Mouse (Mus musculus) stomach, postnatal 0 days (tissue): ENCODE results near the gene Cd79b. TPM values are rescaled to one million over a fixed set of nuclear protein-coding genes. Genes with fewer than 3 reads are reported as not detected.
A peak's percentile ranks its signal among the peaks of the same experiment; 100 is the strongest.

Experiments used
- ATAC-seq: fragments of 200-750 bp; cut with Nextera tagmentation; 2 replicates; pipeline ENCODE4 v1.8.0; 2017; ENCODE audit not compliant: low FRiP score, low TSS enrichment
- DNase-seq: peaks from one replicate; pipeline ENCODE4 v3.0.0-alpha.2; 2016; ENCODE audit warnings: low spot score
- H3K27ac ChIP-seq: fragments of 300-500 bp; sonication (generic); replicated peaks from 2 replicates; pipeline ENCODE4 v1.5.1; 2014; ENCODE audit warnings: mild to moderate bottlenecking, control low read depth
- H3K27me3 ChIP-seq: fragments of 300-500 bp; sonication (generic); 2 replicates; pipeline ENCODE4 v1.6.1; 2014; ENCODE audit warnings: low read length; ENCODE audit not compliant: control insufficient read depth, insufficient read depth
- H3K36me3 ChIP-seq: fragments of 300-500 bp; sonication (generic); 2 replicates; pipeline ENCODE4 v1.6.1; 2014; ENCODE audit warnings: low read length, mixed read lengths; ENCODE audit not compliant: control insufficient read depth, insufficient read depth
- H3K4me1 ChIP-seq: fragments of 300-500 bp; sonication (generic); replicated peaks from 2 replicates; pipeline ENCODE4 v1.6.1; 2014; ENCODE audit warnings: antibody characterized with exemption; ENCODE audit not compliant: control insufficient read depth, insufficient read depth
- H3K4me2 ChIP-seq: fragments of 300-500 bp; sonication (generic); replicated peaks from 2 replicates; pipeline ENCODE4 v1.6.1; 2014; ENCODE audit warnings: low read depth, mild to moderate bottlenecking, control low read depth, moderate library complexity
- H3K4me3 ChIP-seq: fragments of 300-500 bp; sonication (generic); 2 replicates; pipeline ENCODE4 v1.5.1; 2014; ENCODE audit warnings: low read depth, low read length, control low read depth
- H3K9ac ChIP-seq: fragments of 300-500 bp; sonication (generic); 2 replicates; pipeline ENCODE4 v1.6.1; 2014; ENCODE audit warnings: mild to moderate bottlenecking, low read length, control low read depth, mixed read lengths
- H3K9me3 ChIP-seq: fragments of 300-500 bp; sonication (generic); 2 replicates; pipeline ENCODE4 v1.6.1; 2016; ENCODE audit warnings: low read length; ENCODE audit not compliant: control insufficient read depth
- CTCF ChIP-seq: IDR thresholded peaks from 2 replicates; pipeline ENCODE4 v1.5.1; 2016; ENCODE audit warnings: antibody characterized with exemption, low read depth, mild to moderate bottlenecking, moderate library complexity
- EP300 ChIP-seq: optimal IDR thresholded peaks from 2 replicates; pipeline ENCODE3; 2016; ENCODE audit warnings: antibody characterized with exemption
- WGBS: fragments of 180-500 bp; shearing (Covaris S2); extraction: QIAGEN DNeasy Blood & Tissue Kit; methylation state at CpG from one replicate; pipeline ENCODE4 v1.1.7; 2014; 5-methylcytosine and 5-hydroxymethylcytosine counted together
- polyA plus RNA-seq: library from polyadenylated mRNA; unstranded; fragments of >200 nt; fragmentation: Nextera tagmentation; extraction: Ambion mirVana; gene quantifications from 2 replicates; pipeline ENCODE4 v1.2.1, GENCODE M21; 2015

Gene Cd79b
- polyA plus RNA-seq, 1 experiment from 2014 or later: 1.9 TPM

DNA sequence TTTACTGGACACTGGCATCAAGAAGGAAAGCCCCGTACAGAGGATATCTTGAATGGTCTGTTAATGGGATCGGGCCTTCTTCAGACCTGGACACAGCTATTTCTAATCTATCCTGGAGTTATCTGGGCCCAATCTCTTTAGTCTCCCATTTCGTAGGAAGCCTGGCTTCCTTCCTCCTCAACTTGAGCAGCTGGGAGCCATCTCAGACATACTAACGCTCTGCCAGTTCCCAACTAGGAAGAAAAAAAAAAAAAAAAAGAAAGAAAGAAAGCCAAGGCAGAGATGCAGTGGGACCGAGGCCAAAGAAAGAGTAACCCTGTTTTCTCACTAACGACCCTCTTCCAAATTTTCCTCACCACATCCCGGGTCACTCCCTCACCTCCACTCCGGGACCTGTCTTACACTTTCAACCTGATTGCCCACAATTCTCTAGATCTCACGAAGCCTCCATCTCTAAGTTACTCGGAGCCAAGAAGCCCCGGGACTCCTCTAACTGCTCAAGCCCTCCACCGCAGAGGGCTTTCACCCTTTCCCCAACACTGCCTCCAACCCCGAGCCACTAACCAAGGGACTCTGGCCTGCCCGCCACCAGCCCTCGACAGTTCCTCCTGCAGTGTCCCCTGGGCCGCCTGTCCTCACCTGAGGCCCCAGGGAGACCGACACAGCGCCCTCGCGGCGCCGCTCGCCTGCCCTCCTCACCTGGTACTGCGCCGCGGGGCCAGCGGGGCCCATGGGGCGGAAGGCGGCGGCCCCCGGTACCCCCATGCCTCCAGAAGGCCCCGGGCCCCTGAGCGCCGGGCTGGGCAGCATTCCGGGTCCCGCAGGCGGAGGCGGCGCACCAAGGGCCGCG lies 42.5 kb downstream of the Cd79b start:
- Histone ChIP-seq H3K36me3 (no peaks in the 10 kb centered on the region), H3K9ac (peak overlapping the region; percentile 99), H3K9me3 (no peaks in the 10 kb centered on the region), H3K4me2 (peak overlapping the region; percentile 72), H3K27ac (peak overlapping the region; percentile 99), H3K4me3 (peak overlapping the region; percentile 98), H3K4me1 (peaks cover 22% of the 10 kb centered on the region), H3K27me3 (no peaks in the 10 kb centered on the region)
- TF ChIP-seq EP300 (no peak), CTCF (no peak)
- WGBS: under 1% methylated on average over 41 of the region's 41 CpGs
- ATAC-seq: peak; percentile 14
- peak; percentile 67 for DNase-seq

DNA sequence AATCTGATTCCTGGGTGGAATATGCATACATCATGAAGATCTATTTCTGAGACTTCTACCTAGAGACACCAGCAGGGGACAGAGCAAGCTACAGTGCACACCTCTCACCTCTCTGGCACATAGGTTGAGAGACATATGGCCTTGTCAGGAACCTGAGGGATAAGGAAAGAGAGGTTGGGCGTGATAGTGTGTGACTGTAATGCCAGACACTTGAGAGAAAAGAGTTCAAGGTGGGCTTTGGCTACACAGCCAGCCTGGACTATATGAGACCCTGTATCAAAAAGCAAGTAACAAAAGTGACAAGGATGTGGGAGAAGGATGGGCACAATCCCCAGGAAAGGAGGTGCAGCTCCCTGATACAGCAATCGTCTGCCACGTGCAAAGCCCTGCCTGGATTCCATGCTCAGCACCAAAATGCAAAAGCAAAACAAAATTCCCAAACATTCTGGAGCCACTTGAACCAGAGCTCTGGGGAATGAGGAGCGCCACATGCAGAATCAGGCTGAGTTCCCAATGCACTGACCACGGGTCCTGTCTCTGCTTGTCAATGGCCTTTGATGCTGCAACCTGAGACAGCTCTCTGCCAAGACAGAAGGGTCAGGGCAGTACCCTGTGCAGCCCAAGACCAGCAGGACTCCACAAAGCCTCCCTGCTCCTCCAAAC lies 43.3 kb downstream of the Cd79b start:
- Histone ChIP-seq H3K4me2 (peak overlapping the region; percentile 72), H3K4me1 (peaks cover 22% of the 10 kb centered on the region), H3K9ac (peak overlapping the region; percentile 99), H3K4me3 (peak overlapping the region; percentile 98), H3K27me3 (no peaks in the 10 kb centered on the region), H3K36me3 (peaks cover 6% of the 10 kb centered on the region), H3K9me3 (no peaks in the 10 kb centered on the region), H3K27ac (peak overlapping the region; percentile 99)
- 7% methylated on average over 5 of the region's 5 CpGs for WGBS
- DNase-seq (no peak), ATAC-seq (no peak)
- TF ChIP-seq CTCF: peak; percentile 44
- no peak for TF ChIP-seq EP300

DNA sequence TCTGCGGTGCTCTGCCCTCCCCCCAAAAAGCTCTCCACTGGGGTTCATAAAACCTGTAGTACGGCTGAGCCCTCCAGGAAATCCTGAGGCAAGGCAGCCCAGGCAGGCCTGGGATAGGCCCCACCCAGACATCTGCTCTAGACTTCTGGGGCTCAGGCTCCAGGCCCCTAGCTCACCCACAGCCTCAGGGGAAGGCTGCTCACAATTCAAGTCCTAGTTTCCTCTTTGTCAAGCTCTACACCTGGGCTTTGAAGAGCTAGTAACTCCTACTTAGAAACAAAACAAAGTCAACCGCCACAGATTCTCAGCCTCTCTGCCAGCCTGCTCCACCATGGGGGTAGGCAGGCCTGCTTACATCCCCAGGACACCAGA lies 45.5 kb downstream of the Cd79b start:
- DNase-seq (peak; percentile 40), ATAC-seq (no peak)
- TF ChIP-seq EP300 (no peak), CTCF (no peak)
- Histone ChIP-seq H3K27ac (peak overlapping the region; percentile 92), H3K9me3 (no peaks in the 10 kb centered on the region), H3K36me3 (peaks cover 24% of the 10 kb centered on the region), H3K4me3 (peak overlapping the region; percentile 8; the same call in 1 of the 2 replicates), H3K4me2 (peak overlapping the region; percentile 46), H3K4me1 (peaks cover 19% of the 10 kb centered on the region), H3K9ac (peak overlapping the region; percentile 50), H3K27me3 (no peaks in the 10 kb centered on the region)
- 14% methylated on average over 3 of the region's 3 CpGs for WGBS

- 0 out of 2 replicates have a peak, but pooled peaks have one; percentile 3 for ATAC-seq
- WGBS: 20% methylated on average over 8 of the region's 8 CpGs
- Histone ChIP-seq H3K27ac (peak overlapping the region; percentile 92), H3K9ac (peak overlapping the region; percentile 50), H3K27me3 (no peaks in the 10 kb centered on the region), H3K4me3 (peak overlapping the region; percentile 12), H3K9me3 (no peaks in the 10 kb centered on the region), H3K4me2 (peak overlapping the region; percentile 46), H3K4me1 (peaks cover 19% of the 10 kb centered on the region), H3K36me3 (peaks cover 29% of the 10 kb centered on the region)
- peak; percentile 77 for DNase-seq
- TF ChIP-seq EP300: no peak
- no peak for TF ChIP-seq CTCF
Observed at GRCm38 (mm10) chr11:106268326-106269059, 46.1 kb downstream of the Cd79b start.

DNA sequence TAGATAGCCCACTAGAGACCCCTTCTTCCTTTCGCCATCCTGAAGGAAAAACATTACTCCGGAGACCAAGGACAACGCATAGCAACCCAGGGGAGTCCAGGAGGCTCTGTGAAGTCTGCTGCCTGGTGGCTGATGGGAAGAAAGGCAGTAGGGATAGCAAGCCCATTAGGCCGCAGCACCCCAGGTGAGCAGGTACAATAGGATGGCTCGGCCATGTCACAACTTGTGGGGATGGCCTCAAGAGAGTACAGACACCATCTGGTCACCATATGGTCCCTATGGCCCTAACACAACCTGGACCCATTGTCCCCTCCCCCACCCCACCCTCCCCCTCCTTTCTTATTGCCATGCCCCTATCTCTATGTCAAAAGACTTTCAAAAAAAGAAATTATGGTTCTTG lies 46.7 kb downstream of the Cd79b start:
- H3K4me3 ChIP-seq: peak overlapping the region; percentile 12; the same call in 1 of the 2 replicates
- peaks cover 32% of the 10 kb centered on the region for H3K36me3 ChIP-seq
- no peaks in the 10 kb centered on the region for H3K27me3 ChIP-seq
- H3K4me1 ChIP-seq: peaks cover 19% of the 10 kb centered on the region
- H3K27ac ChIP-seq: peak overlapping the region; percentile 92
- H3K4me2 ChIP-seq: peak overlapping the region; percentile 46
- peak overlapping the region; percentile 50 for H3K9ac ChIP-seq
- WGBS: 44% methylated on average over 5 of the region's 5 CpGs
- no peak for DNase-seq
- H3K9me3 ChIP-seq: no peaks in the 10 kb centered on the region
- no peak for ATAC-seq
- TF ChIP-seq EP300: no peak
- 0 out of 2 replicates have a peak, but pooled peaks have one; percentile 18 for TF ChIP-seq CTCF
